Mouse (Mus musculus): ENCODE data around the gene Clic4. TPM values are rescaled to one million over a fixed set of nuclear protein-coding genes. Genes with fewer than 3 reads are reported as not detected.
"Not testable (repeated sequence)": the region's sequence is repeated elsewhere in the genome, so short reads cannot be mapped to it uniquely, and the experiment has no call there.

Gene Clic4
- total RNA-seq, 2 experiments from 2014 or later, result 27.1 to 27.6 TPM

DNA sequence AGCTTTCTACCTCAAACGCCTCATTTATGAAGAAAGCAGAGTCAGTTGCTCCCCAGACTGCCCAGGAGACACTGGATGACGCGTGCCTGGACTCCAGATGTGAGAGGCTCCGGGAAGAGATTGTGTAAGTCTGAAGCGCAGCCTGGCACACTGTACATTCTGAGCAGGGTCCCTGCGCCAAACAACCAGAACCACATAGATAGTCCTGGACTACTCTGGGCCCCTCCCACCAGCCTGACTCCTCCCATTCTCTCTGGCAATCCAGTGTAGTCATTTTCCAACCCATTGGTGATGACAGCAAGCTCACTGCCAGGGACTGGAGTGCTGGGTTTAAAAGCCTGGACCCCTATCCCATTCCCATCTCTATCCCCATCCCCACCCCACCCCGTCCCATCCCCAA lies 24.5 kb upstream of the Clic4 start:
- DNase-seq (ENCODE audit: extremely low spot score in 1 of 2, low spot score in 2 of 2), result no peak
- intact Hi-C loops (cut with DNase I), result no loop called here

DNA sequence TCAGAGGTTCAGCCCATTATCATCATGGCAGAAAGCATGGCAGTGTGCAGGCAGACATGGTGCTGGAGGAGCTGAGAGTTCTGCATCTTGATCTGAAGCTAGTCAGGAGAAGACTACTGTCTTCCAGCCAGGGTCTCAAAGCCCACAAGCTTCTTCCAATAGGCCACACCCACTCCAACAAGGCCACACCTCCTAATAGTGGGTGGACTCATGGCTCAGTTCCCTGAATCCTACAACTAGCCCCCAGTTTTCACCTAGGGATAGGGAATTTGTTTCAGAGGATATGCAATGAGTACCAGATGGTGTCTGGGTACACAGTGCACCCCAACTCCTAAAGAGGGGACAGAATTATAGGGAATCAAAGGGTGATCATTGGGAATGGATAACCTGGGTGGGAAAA lies 24.0 kb upstream of the Clic4 start:
- intact Hi-C loops (cut with DNase I), result no loop called here
- DNase-seq (ENCODE audit: extremely low spot score in 1 of 2, low spot score in 2 of 2), result no peak

DNA sequence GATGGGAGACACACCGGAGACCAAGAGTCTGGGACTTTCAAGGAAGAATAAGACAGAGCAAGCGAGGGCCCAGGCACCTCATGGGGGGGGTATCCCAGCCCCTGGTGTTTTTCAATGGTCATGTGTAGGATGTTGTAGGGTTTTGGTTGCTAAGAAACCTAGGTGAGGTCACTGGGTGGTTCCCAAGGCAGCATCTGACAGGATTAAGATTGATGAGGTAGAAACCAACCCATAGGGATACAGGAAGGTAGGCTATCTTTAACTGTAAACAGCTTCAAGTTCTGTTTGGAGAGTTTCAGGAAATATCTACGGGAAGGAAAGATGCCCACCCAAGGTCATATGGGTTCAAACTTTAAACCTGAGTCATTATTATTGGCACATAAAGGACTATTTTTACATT lies 21.2 kb upstream of the Clic4 start:
- DNase-seq (ENCODE audit: extremely low spot score in 1 of 2, low spot score in 2 of 2), result no peak
- intact Hi-C loops (cut with DNase I), result no loop called here

DNA sequence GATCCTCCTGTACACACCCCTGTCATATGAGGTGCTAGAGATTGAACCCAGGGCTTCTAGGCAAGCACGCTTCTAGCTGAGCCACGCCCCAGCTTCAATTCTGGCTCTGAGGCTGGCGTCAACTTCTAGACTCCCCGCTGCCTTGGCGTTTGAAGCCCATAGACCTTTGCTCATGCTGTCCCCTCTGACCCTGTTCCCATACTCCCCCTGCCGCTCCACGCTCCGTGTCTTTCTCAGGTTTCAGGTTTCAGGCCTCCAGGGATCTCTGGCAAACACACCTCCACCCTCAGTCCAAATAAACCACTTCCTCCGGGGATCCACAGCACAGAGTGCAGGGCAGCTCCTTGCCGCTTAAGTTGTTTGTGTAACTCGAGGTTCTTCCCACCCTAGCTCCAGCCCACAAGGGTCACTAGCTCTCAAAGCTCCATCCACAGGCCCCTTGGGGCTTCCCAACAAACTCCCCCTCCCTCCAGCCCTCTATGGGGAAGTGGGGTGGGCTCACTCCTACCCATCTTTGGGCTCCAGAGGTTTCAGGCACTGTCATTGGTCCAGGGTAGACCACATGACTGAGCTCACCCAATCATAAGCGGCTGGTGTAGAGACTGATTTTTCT lies 20.0 kb upstream of the Clic4 start:
- intact Hi-C loops (cut with DNase I), result no loop called here
- DNase-seq (ENCODE audit: extremely low spot score in 1 of 2, low spot score in 2 of 2), result peak in 1 of 2 experiments; percentile 80

DNA sequence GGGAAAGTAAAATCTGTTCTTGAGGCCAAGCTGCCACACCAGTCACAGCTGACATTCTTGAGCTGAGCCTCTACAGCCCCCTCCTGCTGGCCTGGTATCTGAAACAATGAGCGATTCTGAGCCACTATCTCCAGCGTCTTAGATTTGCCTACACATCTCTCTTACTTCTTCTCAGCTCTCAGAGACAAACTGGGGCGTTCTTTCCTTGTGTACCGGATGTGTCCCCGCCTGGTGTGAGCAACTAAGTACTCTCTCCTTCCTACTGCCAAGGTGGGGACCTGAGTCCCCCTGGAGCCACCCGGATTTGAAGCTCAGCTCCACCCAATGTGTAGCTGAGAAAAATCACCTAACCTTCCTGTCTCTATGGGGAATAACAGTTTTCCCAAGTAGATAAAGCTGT lies 19.2 kb upstream of the Clic4 start:
- no peak for DNase-seq (ENCODE audit: extremely low spot score in 1 of 2, low spot score in 2 of 2)
- intact Hi-C loops (cut with DNase I), result no loop called here

DNA sequence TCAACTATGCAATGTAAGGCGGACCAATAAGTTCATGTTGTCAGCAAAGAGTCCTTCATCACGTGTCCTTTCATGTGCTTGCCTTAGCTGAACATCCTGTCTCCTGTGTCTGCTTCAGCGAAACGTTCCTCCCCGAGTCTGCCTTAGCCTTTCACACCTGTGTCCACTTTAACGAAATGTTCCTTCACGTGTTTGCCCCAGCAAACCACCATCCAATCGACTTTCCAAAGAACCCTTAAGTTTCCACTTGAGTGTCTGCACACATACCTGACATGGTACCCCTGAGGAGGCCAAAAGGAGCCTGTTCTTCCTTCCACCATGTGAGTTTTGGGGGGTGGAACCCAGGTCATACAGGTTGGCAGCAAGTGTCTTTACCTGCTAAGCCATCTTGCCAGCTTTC lies 18.6 kb upstream of the Clic4 start:
- intact Hi-C loops (cut with DNase I), result no loop called here

DNA sequence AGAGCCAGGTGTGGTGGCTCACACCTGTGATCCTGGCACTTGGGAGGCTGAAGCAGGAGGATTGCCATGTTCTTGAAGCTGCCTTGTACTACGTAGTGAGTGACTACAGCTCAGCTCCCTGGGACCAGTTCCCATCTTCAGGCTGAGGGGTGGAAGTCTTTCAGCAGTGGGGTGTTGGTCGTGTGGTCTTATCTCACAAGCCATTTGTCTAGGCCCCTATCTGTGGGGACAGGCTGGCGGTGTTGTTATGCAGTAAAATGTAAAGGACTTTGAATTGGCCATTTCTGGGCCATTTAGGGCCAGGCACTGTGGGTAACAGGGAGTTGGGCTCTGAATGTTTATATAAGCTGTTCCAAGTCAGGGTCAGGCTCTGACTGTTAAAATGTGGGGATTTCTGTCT lies 15.4 kb upstream of the Clic4 start:
- DNase-seq (ENCODE audit: extremely low spot score in 1 of 2, low spot score in 2 of 2), result no peak
- intact Hi-C loops (cut with DNase I), result no loop called here

More for the DNA sequence above, 18.6 kb upstream of the Clic4 start:
- DNase-seq (ENCODE audit: extremely low spot score in 1 of 2, low spot score in 2 of 2), result no peak

DNA sequence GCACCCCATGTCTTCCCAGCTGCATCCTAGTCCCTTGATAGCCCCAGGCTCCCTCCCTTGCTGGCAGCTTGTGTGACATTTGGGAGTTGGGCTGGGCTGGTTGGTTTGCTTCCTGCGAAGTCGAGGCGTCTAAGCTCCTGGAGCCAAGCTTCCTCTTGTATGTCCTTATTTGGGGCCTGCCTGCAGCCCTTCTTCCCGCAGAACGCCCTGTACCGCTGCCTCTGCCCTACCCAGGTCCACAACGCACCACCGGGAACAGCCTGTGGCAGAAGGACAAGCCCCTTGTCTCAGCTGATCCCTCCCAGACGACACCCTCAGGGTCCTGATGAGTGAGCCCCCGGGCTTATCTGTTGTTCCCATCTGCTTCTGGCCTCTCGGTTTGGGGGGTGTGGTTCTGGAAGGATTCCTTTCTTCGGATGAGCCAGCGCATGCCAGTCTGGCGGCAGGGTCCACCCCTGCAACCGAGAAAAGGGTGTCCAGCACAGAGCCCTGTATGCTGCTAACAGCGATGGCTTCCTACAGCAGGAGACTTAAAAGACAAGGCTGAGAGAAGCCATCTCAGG lies 14.3 kb upstream of the Clic4 start:
- intact Hi-C loops (cut with DNase I), result no loop called here
- peak in 1 of 2 experiments; percentile 50 for DNase-seq (ENCODE audit: extremely low spot score in 1 of 2, low spot score in 2 of 2)

DNA sequence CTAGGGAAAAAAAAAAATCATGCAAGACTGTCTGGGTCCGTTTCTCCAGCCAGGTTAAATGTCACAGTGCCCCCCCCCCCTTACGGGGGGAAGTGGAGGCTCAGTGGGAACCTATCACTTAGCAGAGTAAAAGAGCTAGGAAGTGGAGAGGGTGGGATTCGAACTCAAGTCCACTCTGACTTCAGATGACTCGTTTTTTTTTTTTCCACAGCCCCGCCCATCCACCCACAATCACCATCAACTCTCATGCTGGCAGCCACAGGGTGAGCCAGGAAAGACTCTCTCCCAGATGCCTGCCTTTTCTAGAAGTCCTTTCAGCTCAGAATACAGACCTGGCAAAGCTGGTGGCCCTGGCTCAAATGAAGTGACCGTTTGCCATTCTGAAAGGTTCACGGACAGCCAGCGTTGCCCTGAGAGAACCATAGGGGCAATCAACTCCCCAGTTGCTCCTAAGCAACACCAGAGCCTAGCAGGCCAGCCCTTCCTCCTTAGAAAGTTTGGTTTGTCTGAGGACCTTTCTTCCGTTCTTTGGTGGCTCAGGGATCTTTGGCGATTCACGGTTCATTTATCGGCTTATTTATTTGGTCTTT lies 13.5 kb upstream of the Clic4 start:
- no peak for DNase-seq (ENCODE audit: extremely low spot score in 1 of 2, low spot score in 2 of 2)
- intact Hi-C loops (cut with DNase I), result no loop called here

DNA sequence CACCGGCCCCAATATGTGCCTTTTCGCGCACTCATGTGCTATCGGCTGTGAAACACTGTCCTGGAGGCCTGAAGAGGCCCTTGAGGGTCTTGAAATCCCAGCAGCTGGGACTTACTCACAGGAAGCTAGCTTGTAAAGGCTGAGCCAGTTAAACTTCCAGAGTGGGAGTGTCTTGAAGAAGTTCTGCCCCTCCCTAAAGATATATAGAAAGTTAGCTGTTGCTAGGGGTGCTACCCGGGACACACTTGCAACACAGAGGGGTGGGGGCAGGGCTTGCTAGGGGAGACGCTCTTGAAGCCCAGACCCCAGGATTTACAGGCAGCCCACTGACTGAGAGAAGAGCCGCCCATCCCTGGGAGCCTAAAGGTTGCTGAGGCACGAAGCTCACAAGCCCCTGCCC lies 12.8 kb upstream of the Clic4 start:
- intact Hi-C loops (cut with DNase I), result no loop called here
- no peak for DNase-seq (ENCODE audit: extremely low spot score in 1 of 2, low spot score in 2 of 2)

DNA sequence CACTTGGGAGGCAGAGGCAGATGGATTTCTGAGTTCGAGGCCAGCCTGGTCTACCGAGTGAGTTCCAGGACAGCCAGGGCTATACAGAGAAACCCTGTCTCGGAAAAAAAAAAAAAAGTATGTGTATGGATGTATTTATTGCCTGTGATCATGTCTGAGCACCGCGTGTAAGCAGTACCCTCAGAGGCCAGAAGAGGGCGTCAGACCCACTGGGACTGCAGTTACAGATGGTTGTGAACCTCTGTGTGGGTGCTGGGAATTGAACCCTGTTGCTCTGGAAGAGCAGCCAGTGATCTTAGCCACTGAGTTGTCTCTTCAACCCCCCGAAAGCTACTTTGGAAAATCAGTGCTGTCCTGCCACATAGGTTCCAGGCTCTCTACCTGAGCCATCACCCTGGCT lies 11.3 kb upstream of the Clic4 start:
- intact Hi-C loops (cut with DNase I), result no loop called here

DNA sequence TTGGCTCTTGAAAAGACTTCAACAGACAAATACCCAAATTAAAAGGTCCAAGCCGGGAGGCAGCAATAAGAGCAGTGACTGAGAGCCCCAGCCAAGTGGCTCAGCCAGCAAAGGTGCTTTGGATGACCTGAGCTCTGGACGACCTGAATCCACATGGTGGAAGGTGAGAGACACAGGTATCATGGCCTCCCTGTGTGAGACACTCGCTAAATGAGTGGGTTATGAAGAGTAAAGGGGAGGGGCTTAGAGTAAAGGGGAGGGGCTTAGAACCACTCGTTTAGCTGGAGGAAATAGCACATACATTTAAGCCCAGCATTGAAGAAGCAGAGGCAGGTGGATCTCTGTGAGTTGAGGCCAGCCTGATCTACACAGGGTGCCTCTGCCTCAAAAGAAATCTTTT lies 10.8 kb upstream of the Clic4 start:
- no peak for DNase-seq (ENCODE audit: extremely low spot score in 1 of 2, low spot score in 2 of 2)
- intact Hi-C loops (cut with DNase I), result no loop called here

More for the DNA sequence above, 11.3 kb upstream of the Clic4 start:
- DNase-seq (ENCODE audit: extremely low spot score in 1 of 2, low spot score in 2 of 2), result no peak

DNA sequence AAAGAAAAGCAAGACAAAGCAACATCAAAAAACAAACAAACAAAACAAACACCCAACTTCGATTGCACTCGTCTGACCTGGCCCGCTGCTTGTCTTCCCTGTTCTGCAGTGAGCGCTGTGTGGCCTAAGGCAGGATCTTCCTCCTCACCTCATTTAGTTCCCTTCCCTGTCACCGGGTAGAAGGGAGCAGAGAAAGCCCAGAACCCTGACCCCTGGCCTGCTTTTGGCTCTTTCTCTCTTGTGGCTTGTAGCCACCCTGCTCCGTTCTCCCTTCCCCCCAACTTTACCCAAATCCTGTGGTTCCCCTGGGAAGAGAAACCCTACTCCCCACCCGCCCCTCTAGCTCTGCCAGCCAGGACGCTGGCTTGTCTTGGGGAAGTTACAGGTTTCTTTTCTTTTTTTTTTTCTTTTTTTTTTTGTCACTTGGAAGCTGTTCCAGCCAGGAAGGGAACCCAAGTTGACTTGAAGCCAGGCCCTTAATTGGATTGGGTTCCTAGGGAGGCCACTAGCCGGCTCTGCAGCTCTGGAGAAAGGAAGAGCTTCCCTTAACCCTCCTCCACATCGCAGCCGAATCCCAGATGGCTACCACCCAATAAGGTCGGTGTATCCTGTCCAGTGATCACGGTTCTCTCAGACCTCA lies 10.2 kb upstream of the Clic4 start:
- peak in 1 of 2 experiments; percentile 59 for DNase-seq (ENCODE audit: extremely low spot score in 1 of 2, low spot score in 2 of 2)
- intact Hi-C loops (cut with DNase I), result no loop called here

DNA sequence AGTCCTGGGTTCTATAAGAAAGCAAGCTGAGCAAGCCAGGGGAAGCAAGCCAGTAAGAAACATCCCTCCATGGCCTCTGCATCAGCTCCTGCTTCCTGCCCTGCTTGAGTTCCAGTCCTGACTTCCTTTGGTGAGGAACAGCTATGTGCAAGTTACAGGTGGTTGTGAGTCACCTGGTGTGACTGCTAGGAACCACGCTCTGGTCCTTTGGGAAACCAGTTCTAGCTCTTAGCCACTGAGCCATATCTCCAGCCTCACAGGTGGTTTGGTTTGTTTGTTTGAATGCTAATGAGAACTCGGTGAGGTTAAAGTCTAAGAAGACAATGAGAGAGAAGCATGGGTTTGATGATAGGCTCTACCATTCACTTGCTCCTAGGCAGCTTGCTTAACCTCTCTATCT lies 7.4 kb upstream of the Clic4 start:
- DNase-seq (ENCODE audit: extremely low spot score in 1 of 2, low spot score in 2 of 2); intact Hi-C loops (cut with DNase I): not testable (repeated sequence)

DNA sequence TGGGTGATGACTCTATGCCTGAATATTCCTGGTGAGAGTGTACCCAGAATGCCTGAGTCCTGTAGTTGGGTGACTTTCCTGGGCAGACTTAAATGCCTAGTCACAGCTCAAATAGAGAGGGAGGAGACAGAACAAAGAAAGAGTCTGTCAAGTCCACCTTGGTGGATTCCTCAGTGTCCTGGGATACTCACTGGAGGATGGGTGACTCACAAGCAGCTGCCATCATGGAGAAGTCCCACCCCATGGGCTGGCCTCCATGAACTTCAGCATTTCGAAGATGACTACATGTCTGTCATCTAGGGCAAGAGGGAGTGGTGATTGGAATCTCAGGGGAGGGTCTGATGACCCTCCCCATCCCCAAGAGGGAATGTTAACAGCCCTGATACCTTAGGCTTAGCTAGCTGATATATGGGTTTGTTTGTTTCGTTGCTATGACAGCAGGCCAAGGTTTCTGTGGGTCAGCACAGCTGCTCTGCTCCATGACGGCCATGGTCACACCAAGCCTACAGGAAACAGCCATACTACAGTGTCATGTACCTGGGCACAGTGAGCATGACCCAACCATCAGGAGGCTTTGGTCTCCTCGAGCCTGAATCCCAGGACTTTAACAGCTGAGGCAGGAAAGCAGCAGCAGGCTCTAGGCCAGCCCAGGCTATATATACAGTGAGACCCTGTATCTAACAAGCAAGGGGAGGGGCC lies 4.2 kb upstream of the Clic4 start:
- intact Hi-C loops (cut with DNase I), result no loop called here
- no peak for DNase-seq (ENCODE audit: extremely low spot score in 1 of 2, low spot score in 2 of 2)

DNA sequence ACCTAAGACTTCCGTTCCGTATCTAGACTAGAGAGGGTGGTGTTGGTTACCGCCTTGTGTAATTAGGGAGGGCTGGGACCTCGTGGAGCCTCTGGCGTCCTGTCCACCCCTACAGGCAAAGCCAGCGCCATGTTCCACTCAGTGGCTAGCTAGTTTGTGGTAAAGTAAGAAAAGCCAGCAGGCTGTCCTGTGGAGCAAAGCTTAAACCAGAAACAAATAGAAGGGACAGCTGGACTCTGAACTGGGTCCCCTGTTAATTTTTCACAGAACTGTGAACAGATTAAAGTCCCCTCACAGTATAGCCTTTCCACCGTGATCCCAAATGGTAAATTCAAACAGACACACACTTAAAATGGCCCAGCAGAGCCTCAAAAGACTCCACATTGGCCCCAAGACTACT lies 2.1 kb upstream of the Clic4 start:
- intact Hi-C loops (cut with DNase I), result loop anchor here (5.0 kb wide), 1 partner anchor 38 kb away; no protein-coding TSS in a partner anchor
- DNase-seq (ENCODE audit: extremely low spot score in 1 of 2, low spot score in 2 of 2), result no peak

DNA sequence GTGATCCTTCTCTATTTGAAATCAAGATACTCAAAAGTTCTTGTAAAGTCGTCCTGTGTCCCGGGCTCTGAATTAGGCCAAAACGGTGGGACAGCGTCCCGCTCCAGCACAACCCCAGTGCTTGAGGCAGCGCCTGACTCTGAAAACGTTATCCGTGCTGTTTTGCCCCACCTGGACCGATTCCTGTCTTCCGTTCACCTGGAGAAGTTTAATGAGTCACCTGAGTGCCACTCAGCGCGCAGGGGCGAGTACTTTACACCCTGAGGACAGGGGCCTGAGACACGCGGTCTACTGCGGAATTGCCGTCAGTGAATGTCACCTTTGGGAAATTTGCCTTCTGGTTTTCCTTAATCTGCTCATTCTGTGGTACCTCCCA lies 681 bp upstream of the Clic4 start:
- DNase-seq (ENCODE audit: extremely low spot score in 1 of 2, low spot score in 2 of 2), result no peak
- intact Hi-C loops (cut with DNase I), result loop anchor here (5.0 kb wide), 1 partner anchor 39 kb away; no protein-coding TSS in a partner anchor

DNA sequence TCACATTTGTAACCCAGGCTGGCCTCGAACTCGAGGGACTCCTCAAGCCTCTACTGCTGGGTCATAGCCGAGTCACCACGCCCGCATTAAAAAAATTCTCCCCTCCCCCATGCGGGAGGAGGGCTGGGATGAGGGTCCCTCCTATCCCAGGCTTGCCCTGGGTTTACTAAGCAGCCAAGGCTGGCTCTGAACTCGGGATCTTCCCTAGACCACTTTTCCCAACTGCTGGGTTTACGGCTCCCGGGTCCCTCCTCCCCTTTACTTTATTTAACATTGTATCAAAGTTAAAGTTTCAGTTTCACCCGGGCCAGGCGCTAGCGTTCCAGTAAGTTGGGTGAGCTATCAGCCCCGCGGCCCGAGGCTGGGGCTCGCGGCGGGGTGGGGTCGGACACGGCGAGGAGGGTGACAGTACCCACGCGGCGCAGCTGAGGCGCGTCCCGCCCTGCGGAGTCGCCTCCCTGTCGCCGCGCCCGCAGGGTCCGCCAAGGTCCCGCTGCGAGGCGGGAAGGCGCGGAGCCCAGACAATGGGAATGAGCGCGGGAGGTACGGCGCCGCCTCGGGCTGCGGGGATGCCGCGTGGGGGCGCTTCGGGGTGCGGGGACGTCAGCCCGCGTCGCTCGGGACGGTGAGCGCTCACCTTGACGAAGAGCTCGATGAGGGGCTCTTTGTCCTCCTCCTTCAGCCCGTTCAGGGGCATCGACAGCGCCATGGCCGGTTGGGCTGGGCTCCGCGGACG lies 565 bp downstream of the Clic4 start:
- peak in 1 of 2 experiments; percentile 73 for DNase-seq (ENCODE audit: extremely low spot score in 1 of 2, low spot score in 2 of 2)
- intact Hi-C loops (cut with DNase I), result loop anchor here (5.0 kb wide), 1 partner anchor 40 kb away; no protein-coding TSS in a partner anchor

DNA sequence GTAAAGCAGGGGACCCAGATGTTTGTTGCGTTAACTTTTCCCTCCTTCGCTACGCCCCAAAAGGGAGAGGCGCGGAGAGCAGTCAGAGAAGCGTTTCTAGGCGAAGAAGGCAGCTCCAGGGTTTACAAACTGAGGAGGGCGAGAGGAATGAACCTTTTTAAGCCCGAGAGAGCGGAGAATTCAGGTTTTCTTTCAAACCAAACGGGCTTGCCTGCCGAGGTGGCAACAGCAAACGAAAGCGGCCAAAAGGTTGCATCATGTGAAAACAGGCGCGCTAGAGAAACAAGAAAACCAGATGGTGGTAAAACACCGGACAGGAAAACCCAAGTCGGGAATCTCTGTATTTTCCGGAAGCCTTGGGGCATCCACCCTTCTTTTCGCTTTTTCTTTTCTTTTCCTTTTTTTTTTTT lies 1.2 kb downstream of the Clic4 start:
- intact Hi-C loops (cut with DNase I), result loop anchor here (5.0 kb wide), 1 partner anchor 41 kb away; no protein-coding TSS in a partner anchor
- DNase-seq (ENCODE audit: extremely low spot score in 1 of 2, low spot score in 2 of 2), result no peak

All from left cerebral cortex, postnatal 10 days (tissue).